Mouse (Mus musculus) stomach, embryonic 14.5 days (tissue): ENCODE data around the gene Olfr1040. TPM values are rescaled to one million over a fixed set of nuclear protein-coding genes. Genes with fewer than 3 reads are reported as not detected.

Source experiments
- polyA plus RNA-seq: library from polyadenylated mRNA; unstranded; fragments of >200 nt; fragmentation: Nextera tagmentation; extraction: Ambion mirVana; gene quantifications from 2 replicates; pipeline ENCODE4 v1.2.1, GENCODE M21; 2014

Olfr1040 gene
- polyA plus RNA-seq, 1 experiment from 2014 or later, result not detected

Other genes starting within 250 kb of the Olfr1040 start
- not detected in 2 replicates for gene Olfr1024, start 241.7 kb downstream of the Olfr1040 start, polyA plus RNA-seq
- gene Olfr1025-ps1, start 231.5 kb downstream of the Olfr1040 start, polyA plus RNA-seq, result not detected in 2 replicates
- not detected in 2 replicates for gene Olfr1026, start 225.2 kb downstream of the Olfr1040 start, polyA plus RNA-seq
- gene Olfr1028, start 196.3 kb downstream of the Olfr1040 start, polyA plus RNA-seq, result not detected in 2 replicates
- gene Olfr1029, start 172.8 kb downstream of the Olfr1040 start, polyA plus RNA-seq, result not detected in 2 replicates
- not detected in 2 replicates for gene Olfr1030, start 167.5 kb downstream of the Olfr1040 start, polyA plus RNA-seq
- not detected in 2 replicates for gene Olfr1031, start 156.4 kb downstream of the Olfr1040 start, polyA plus RNA-seq
- gene Olfr1032, start 141.2 kb downstream of the Olfr1040 start, polyA plus RNA-seq, result not detected in 2 replicates
- gene Olfr1033, start 126.1 kb downstream of the Olfr1040 start, polyA plus RNA-seq, result 2.6 and 5.0 TPM in 2 replicates
- gene Olfr1034, start 100.9 kb downstream of the Olfr1040 start, polyA plus RNA-seq, result 0.07 TPM in 2 replicates
- gene Olfr1036, start 72.7 kb downstream of the Olfr1040 start, polyA plus RNA-seq, result not detected in 2 replicates
- not detected in 2 replicates for gene Olfr1037, start 59.3 kb downstream of the Olfr1040 start, polyA plus RNA-seq
- gene Olfr1039, start 10.8 kb downstream of the Olfr1040 start, polyA plus RNA-seq, result not detected in 2 replicates
- gene Olfr1042, start 15.1 kb upstream of the Olfr1040 start, polyA plus RNA-seq, result not detected in 2 replicates
- not detected in 2 replicates for gene Olfr1043, start 20.8 kb upstream of the Olfr1040 start, polyA plus RNA-seq
- not detected in 2 replicates for gene Olfr1044, start 31.1 kb upstream of the Olfr1040 start, polyA plus RNA-seq
- gene Olfr52, start 39.0 kb upstream of the Olfr1040 start, polyA plus RNA-seq, result not detected in 2 replicates
- gene Olfr1045, start 56.3 kb upstream of the Olfr1040 start, polyA plus RNA-seq, result not detected in 2 replicates
- not detected in 2 replicates for gene Olfr1046, start 72.6 kb upstream of the Olfr1040 start, polyA plus RNA-seq
- gene Olfr1047, start 84.7 kb upstream of the Olfr1040 start, polyA plus RNA-seq, result not detected in 2 replicates
- gene Olfr1048, start 93.6 kb upstream of the Olfr1040 start, polyA plus RNA-seq, result not detected in 2 replicates
- not detected in 2 replicates for gene Olfr1049, start 111.6 kb upstream of the Olfr1040 start, polyA plus RNA-seq
- gene Olfr1051, start 132.4 kb upstream of the Olfr1040 start, polyA plus RNA-seq, result not detected in 2 replicates
- gene Olfr1052, start 145.7 kb upstream of the Olfr1040 start, polyA plus RNA-seq, result not detected in 2 replicates
- gene Olfr1053, start 168.6 kb upstream of the Olfr1040 start, polyA plus RNA-seq, result not detected in 2 replicates
- gene Olfr1054, start 188.7 kb upstream of the Olfr1040 start, polyA plus RNA-seq, result not detected in 2 replicates
- not detected in 2 replicates for gene Olfr1055, start 203.6 kb upstream of the Olfr1040 start, polyA plus RNA-seq
- not detected in 2 replicates for gene Olfr1056, start 215.7 kb upstream of the Olfr1040 start, polyA plus RNA-seq
- not detected in 2 replicates for gene Olfr1057, start 231.7 kb upstream of the Olfr1040 start, polyA plus RNA-seq
- not detected in 2 replicates for gene Olfr1058, start 241.8 kb upstream of the Olfr1040 start, polyA plus RNA-seq